Mouse (Mus musculus) forebrain, embryonic 15.5 days (tissue): ENCODE results near the gene Sars2. TPM values are rescaled to one million over a fixed set of nuclear protein-coding genes. Genes with fewer than 3 reads are reported as not detected.

Experiments
- ATAC-seq: fragments of 200-750 bp; cut with Nextera tagmentation; replicated peaks from 2 replicates; pipeline ENCODE4 v1.8.0; 2017; ENCODE audit warnings: mild to moderate bottlenecking, moderate TSS enrichment, moderate library complexity
- H3K27ac ChIP-seq: fragments of 300-500 bp; sonication (generic); replicated peaks from 2 replicates; pipeline ENCODE4 v1.5.1; 2015; ENCODE audit warnings: mild to moderate bottlenecking, inconsistent platforms
- H3K27me3 ChIP-seq: fragments of 300-500 bp; sonication (generic); 2 replicates; pipeline ENCODE4 v1.6.1; 2015; ENCODE audit warnings: inconsistent platforms
- H3K36me3 ChIP-seq: fragments of 300-500 bp; sonication (generic); 2 replicates; pipeline ENCODE4 v1.6.1; 2015; ENCODE audit warnings: mild to moderate bottlenecking, inconsistent platforms
- H3K4me1 ChIP-seq: fragments of 300-500 bp; sonication (generic); 2 replicates; pipeline ENCODE4 v1.6.1; 2015; ENCODE audit warnings: inconsistent platforms
- H3K4me2 ChIP-seq: fragments of 300-500 bp; sonication (generic); replicated peaks from 2 replicates; pipeline ENCODE4 v1.6.1; 2015; ENCODE audit warnings: mild to moderate bottlenecking, inconsistent platforms
- H3K4me3 ChIP-seq: fragments of 300-500 bp; sonication (generic); 2 replicates; pipeline ENCODE4 v1.5.1; 2015; ENCODE audit warnings: mild to moderate bottlenecking, inconsistent platforms
- H3K9ac ChIP-seq: fragments of 300-500 bp; sonication (generic); replicated peaks from 2 replicates; pipeline ENCODE4 v1.6.1; 2015; ENCODE audit warnings: mild to moderate bottlenecking, inconsistent platforms
- H3K9me3 ChIP-seq: fragments of 300-500 bp; sonication (generic); 2 replicates; pipeline ENCODE4 v1.6.1; 2016; ENCODE audit warnings: inconsistent platforms
- WGBS: fragments of 180-500 bp; shearing (Covaris S2); methylation state at CpG from one replicate; pipeline ENCODE4 v1.1.7; 2015; ENCODE audit warnings: mixed read lengths; 5-methylcytosine and 5-hydroxymethylcytosine counted together
- polyA plus RNA-seq: library from polyadenylated mRNA; unstranded; fragments of >200 nt; fragmentation: Nextera tagmentation; extraction: Ambion mirVana; gene quantifications from 2 replicates; pipeline ENCODE4 v1.2.1, GENCODE M21; 2015

Gene Sars2
- polyA plus RNA-seq, 1 experiment from 2014 or later = 18.6 TPM

DNA sequence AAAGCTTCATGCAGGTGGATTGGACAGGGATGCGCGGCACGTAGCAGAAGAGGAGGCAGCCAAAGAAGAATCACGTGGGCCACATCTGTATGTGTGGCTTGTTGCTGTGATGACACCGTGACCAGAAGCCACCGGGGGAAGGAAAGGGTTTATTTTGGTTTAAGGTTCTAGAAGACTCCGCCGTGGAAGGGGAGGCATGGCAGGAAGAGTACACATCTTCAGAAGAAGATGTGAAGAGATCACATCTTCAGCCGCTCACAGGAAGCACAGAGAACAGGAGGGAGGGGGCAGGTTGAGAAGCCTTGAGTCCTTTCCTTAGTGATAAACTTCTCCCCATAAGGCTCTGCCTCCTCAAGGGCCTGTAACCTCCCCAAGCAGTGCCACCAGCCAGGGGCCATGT is 58.2 kb downstream of the Sars2 start:
- no peak for ATAC-seq
- WGBS = 95% methylated on average over 9 of the region's 9 CpGs
- H3K4me3 ChIP-seq = no peak overlapping the region
- H3K4me2 ChIP-seq = no peak overlapping the region
- H3K9me3 ChIP-seq = no peaks in the 10 kb centered on the region
- H3K9ac ChIP-seq = no peak overlapping the region
- H3K27me3 ChIP-seq = no peaks in the 10 kb centered on the region
- H3K27ac ChIP-seq = no peak overlapping the region
- no peaks in the 10 kb centered on the region for H3K36me3 ChIP-seq
- peaks cover 29% of the 10 kb centered on the region for H3K4me1 ChIP-seq

GRCm38 (mm10) chr7:28801451-28801850 is 59.7 kb downstream of the Sars2 start:
- peaks cover 27% of the 10 kb centered on the region for H3K4me1 ChIP-seq
- ATAC-seq = no peak
- H3K36me3 ChIP-seq = no peaks in the 10 kb centered on the region
- H3K9me3 ChIP-seq = no peaks in the 10 kb centered on the region
- H3K4me2 ChIP-seq = no peak overlapping the region
- H3K9ac ChIP-seq = no peak overlapping the region
- H3K4me3 ChIP-seq = no peak overlapping the region
- H3K27me3 ChIP-seq = no peaks in the 10 kb centered on the region
- H3K27ac ChIP-seq = no peak overlapping the region
- WGBS = 63% methylated on average over 3 of the region's 3 CpGs

DNA sequence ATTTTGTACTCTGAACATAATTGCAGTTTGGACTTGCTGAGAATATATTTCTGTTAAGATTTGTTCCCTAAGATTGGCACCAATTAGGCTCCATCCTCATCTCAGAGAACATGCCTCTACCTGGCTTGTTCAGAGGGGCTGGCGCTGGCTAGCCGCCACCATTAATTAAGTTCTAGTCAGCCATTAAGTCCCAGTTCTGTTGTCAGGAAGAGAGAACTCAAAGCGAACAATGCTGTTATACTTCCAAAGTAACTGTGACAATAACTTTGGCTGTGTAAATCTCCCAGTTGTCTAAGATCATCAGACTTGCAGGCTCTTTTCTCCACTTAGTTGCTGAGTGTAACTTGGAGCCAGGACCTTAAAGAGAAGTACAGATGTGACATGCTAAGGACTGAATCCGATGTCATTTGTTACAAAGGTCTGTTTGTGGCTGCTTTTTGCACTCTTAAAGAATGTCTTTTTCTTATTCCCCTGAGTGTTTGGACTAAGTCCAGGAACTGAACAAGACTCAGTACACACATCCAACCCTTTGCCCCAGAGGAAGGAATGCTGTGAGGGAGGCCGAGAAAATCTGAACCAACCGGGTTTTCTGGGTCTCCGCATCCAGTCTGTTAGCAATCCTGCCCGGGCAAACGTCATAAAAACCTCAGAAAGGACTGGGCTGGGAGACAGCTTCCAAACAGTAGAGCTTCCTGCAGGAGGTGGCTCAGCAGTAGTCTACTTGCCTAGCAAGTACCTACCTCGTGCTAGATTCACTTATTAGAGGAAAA is 60.3 kb downstream of the Sars2 start:
- H3K27ac ChIP-seq = peak overlapping the region; percentile 66
- no peaks in the 10 kb centered on the region for H3K9me3 ChIP-seq
- H3K9ac ChIP-seq = no peak overlapping the region
- no peak overlapping the region for H3K4me3 ChIP-seq
- no peak overlapping the region for H3K4me2 ChIP-seq
- peaks cover 21% of the 10 kb centered on the region for H3K4me1 ChIP-seq
- WGBS = 10% methylated on average over 10 of the region's 10 CpGs
- H3K36me3 ChIP-seq = no peaks in the 10 kb centered on the region
- H3K27me3 ChIP-seq = no peaks in the 10 kb centered on the region
- ATAC-seq = no peak

GRCm38 (mm10) chr7:28802846-28803588 is 61.2 kb downstream of the Sars2 start:
- Histone ChIP-seq H3K9me3 (no peaks in the 10 kb centered on the region), H3K4me1 (peaks cover 26% of the 10 kb centered on the region), H3K4me2 (no peak overlapping the region), H3K27me3 (no peaks in the 10 kb centered on the region), H3K27ac (peak overlapping the region; percentile 66), H3K4me3 (no peak overlapping the region), H3K36me3 (no peaks in the 10 kb centered on the region), H3K9ac (no peak overlapping the region)
- 11% methylated on average over 10 of the region's 10 CpGs for WGBS
- ATAC-seq = 0 out of 2 replicates have a peak, but pooled peaks have one; percentile 14

Other genes starting within 250 kb of the Sars2 start
- gene Ifnl2, start 231.5 kb upstream of the Sars2 start, polyA plus RNA-seq = not detected in 2 replicates
- not detected in 2 replicates for gene Ifnl3, start 219.2 kb upstream of the Sars2 start, polyA plus RNA-seq
- gene Sycn, start 201.1 kb upstream of the Sars2 start, polyA plus RNA-seq = not detected in 2 replicates
- gene Nccrp1, start 194.7 kb upstream of the Sars2 start, polyA plus RNA-seq = not detected in 2 replicates
- gene Samd4b, start 143.8 kb upstream of the Sars2 start, polyA plus RNA-seq = 24.3 and 25.7 TPM in 2 replicates
- gene Pak4, start 143.8 kb upstream of the Sars2 start, polyA plus RNA-seq = 28.9 and 30.0 TPM in 2 replicates
- gene Acp7, start 110.7 kb upstream of the Sars2 start, polyA plus RNA-seq = not detected in 2 replicates
- 6.3 TPM in 2 replicates for gene Fbxo27, start 49.1 kb upstream of the Sars2 start, polyA plus RNA-seq
- 3.3 and 3.8 TPM in 2 replicates for gene Fbxo17, start 25.2 kb upstream of the Sars2 start, polyA plus RNA-seq
- 109 and 113 TPM in 2 replicates for gene Mrps12, start 172 bp upstream of the Sars2 start, polyA plus RNA-seq
- gene Ccer2, start 14.2 kb downstream of the Sars2 start, polyA plus RNA-seq = 0.27 TPM in 1 of 2 replicates, not detected in the other
- 105 and 109 TPM in 2 replicates for gene Sirt2, start 24.7 kb downstream of the Sars2 start, polyA plus RNA-seq
- 59.0 and 62.0 TPM in 2 replicates for gene Nfkbib, start 25.5 kb downstream of the Sars2 start, polyA plus RNA-seq
- gene Rinl, start 47.0 kb downstream of the Sars2 start, polyA plus RNA-seq = 1.8 and 2.5 TPM in 2 replicates
- 231 and 243 TPM in 2 replicates for gene Hnrnpl, start 66.5 kb downstream of the Sars2 start, polyA plus RNA-seq
- gene Ech1, start 83.2 kb downstream of the Sars2 start, polyA plus RNA-seq = 85.2 and 86.5 TPM in 2 replicates
- 4.2 and 4.9 TPM in 2 replicates for gene Lgals4, start 91.9 kb downstream of the Sars2 start, polyA plus RNA-seq
- 2.6 and 3.5 TPM in 2 replicates for gene Lgals7, start 121.9 kb downstream of the Sars2 start, polyA plus RNA-seq
- gene Capn12, start 139.4 kb downstream of the Sars2 start, polyA plus RNA-seq = 0.57 and 0.80 TPM in 2 replicates
- 134 TPM in 2 replicates for gene Actn4, start 220.3 kb downstream of the Sars2 start, polyA plus RNA-seq
- gene Eif3k, start 239.9 kb downstream of the Sars2 start, polyA plus RNA-seq = 303 and 307 TPM in 2 replicates
- 5.5 and 7.7 TPM in 2 replicates for gene Map4k1, start 240.1 kb downstream of the Sars2 start, polyA plus RNA-seq